20 mouse cellular contexts compared by ENCODE assay signal in genomic region chr5:148769452-148769851, GRCm38 (mm10).
DNase-seq lines count a peak whose midpoint lies in the region; ATAC-seq and TF ChIP-seq lines count a peak whose summit lies in the region.
"Had no signal": no experiment of that assay in that cellular context is flagged by ENCODE, and none has a peak within 500 bp of the region (broad histone marks: within the 10 kb centered on the region; RNA-seq: fewer than 3 reads in every experiment).

No protein-coding gene starts in this region.

- H3K4me3 ChIP-seq in layer of hippocampus, adult 2 months = no peak overlapping the region
- H3K4me3 ChIP-seq: forebrain, embryonic 12.5 days; gastrocnemius, adult 2 months; heart, embryonic 13.5 days; lung, embryonic 15.5 days; midbrain, embryonic 13.5 days; myocyte had no signal

- ATAC-seq in common myeloid progenitor, adult 5-6 weeks (replicated peaks; ENCODE audit: low read depth, poor library complexity, severe bottlenecking) = peak; percentile 87
- ATAC-seq in megakaryocyte progenitor cell, adult 5-6 weeks (replicated peaks; ENCODE audit: poor library complexity) = peak; percentile 59
- ATAC-seq: intestine, embryonic 16.5 days; midbrain, embryonic 13.5 days had no signal

- peak; percentile 21 for DNase-seq in thymus, postnatal 4 days
- DNase-seq in thymus, postnatal 10 days (ENCODE audit: low spot score in 2 of 2) = no peak
- no peak for DNase-seq in layer of hippocampus, adult 2 months (ENCODE audit: low spot score in 2 of 2)
- DNase-seq in kidney, postnatal 10 days = no peak
- DNase-seq in urinary bladder, postnatal 14 days (ENCODE audit: low spot score) = no peak
- DNase-seq: adrenal gland, postnatal 36 days; cerebellum, adult 2 months; gastrocnemius, adult 2 months; lung, postnatal 4 days; retina, postnatal 1 day had no signal

- no peak overlapping the region for H3K27ac ChIP-seq in layer of hippocampus, adult 2 months
- H3K27ac ChIP-seq: forebrain, embryonic 12.5 days; gastrocnemius, adult 2 months; heart, embryonic 13.5 days; hindbrain, embryonic 14.5 days; liver, embryonic 14.5 days; lung, embryonic 15.5 days; midbrain, embryonic 13.5 days had no signal

- TF ChIP-seq CTCF in layer of hippocampus, adult 2 months (conservative IDR thresholded peaks at IDR 0.05) = no peak
